Mouse (Mus musculus) erythroblast, embryonic 14.5 days (primary cell): Measurements from ENCODE around the gene Kirrel. TPM values are rescaled to one million over a fixed set of nuclear protein-coding genes. Genes with fewer than 3 reads are reported as not detected.

Experiments used
- H3K27me3 ChIP-seq: 2 replicates; pipeline ENCODE4 v1.6.1; 2012; ENCODE audit warnings: inconsistent platforms; ENCODE audit not compliant: control insufficient read depth
- H3K36me3 ChIP-seq: 2 replicates; pipeline ENCODE4 v1.6.1; 2012; ENCODE audit warnings: mild to moderate bottlenecking, inconsistent platforms; ENCODE audit not compliant: control insufficient read depth
- H3K4me1 ChIP-seq: 2 replicates; pipeline ENCODE4 v1.6.1; 2012; ENCODE audit warnings: inconsistent platforms; ENCODE audit not compliant: control insufficient read depth
- H3K4me3 ChIP-seq: replicated peaks from 2 replicates; pipeline ENCODE3; 2012; ENCODE audit warnings: moderate library complexity, mild to moderate bottlenecking, inconsistent platforms
- H3K9me3 ChIP-seq: 2 replicates; pipeline ENCODE4 v1.6.1; 2012; ENCODE audit warnings: low read length, inconsistent platforms, mixed read lengths; ENCODE audit not compliant: control insufficient read depth
- GATA1 ChIP-seq: IDR thresholded peaks from 2 replicates; pipeline ENCODE4 v1.6.1; 2012; ENCODE audit warnings: low read length, inconsistent platforms, mixed read lengths
- TAL1 ChIP-seq: IDR thresholded peaks from 3 replicates; pipeline ENCODE4 v1.6.1; 2012; ENCODE audit warnings: low read length, inconsistent platforms, mixed read lengths
- polyA plus RNA-seq: library from polyadenylated mRNA; stranded (reverse); fragments of >175 nt; gene quantifications from 2 replicates; pipeline ENCODE4 v1.2.3, GENCODE M21; 2012

The Kirrel gene
- polyA plus RNA-seq, 1 experiment = not detected

DNA sequence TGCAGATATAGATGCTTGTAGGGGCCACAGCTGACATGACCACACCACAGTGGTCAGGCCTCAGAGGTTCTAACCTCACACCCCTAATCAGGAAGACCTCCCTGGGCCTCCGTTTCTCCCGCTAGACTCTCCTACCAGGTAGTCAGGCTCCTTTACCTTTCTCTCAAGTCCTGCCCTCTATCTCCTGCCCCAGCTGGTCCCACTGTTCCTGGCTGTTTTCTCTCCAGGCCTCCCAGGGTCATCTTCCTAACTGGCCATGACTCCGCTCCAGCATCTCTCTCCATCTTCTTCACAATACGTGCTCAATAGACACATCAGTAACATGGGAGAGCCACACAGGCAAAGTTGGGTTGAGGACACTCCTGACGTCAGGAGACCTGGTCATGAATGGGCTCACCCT, 12.9 kb downstream of the Kirrel start:
- no peaks in the 10 kb centered on the region for H3K9me3 ChIP-seq
- no peaks in the 10 kb centered on the region for H3K4me1 ChIP-seq
- TF ChIP-seq GATA1 = no peak
- no peak for TF ChIP-seq TAL1
- H3K36me3 ChIP-seq = no peaks in the 10 kb centered on the region
- H3K4me3 ChIP-seq = no peak overlapping the region
- H3K27me3 ChIP-seq = no peaks in the 10 kb centered on the region

- Histone ChIP-seq H3K4me1 (no peaks in the 10 kb centered on the region), H3K4me3 (no peak overlapping the region), H3K9me3 (no peaks in the 10 kb centered on the region), H3K36me3 (no peaks in the 10 kb centered on the region), H3K27me3 (no peaks in the 10 kb centered on the region)
- TF ChIP-seq GATA1 (no peak), TAL1 (no peak)
These were observed 13.6 kb downstream of the Kirrel start for GRCm38 (mm10) chr3:87160819-87161509.

GRCm38 (mm10) chr3:87159190-87159589, 15.4 kb downstream of the Kirrel start:
- Histone ChIP-seq H3K4me3 (no peak overlapping the region), H3K36me3 (no peaks in the 10 kb centered on the region), H3K4me1 (no peaks in the 10 kb centered on the region), H3K9me3 (no peaks in the 10 kb centered on the region), H3K27me3 (no peaks in the 10 kb centered on the region)
- TF ChIP-seq GATA1 = no peak
- TF ChIP-seq TAL1 = no peak

GRCm38 (mm10) chr3:87157767-87158291, 16.7 kb downstream of the Kirrel start:
- TF ChIP-seq TAL1 = no peak
- no peak for TF ChIP-seq GATA1
- Histone ChIP-seq H3K9me3 (no peaks in the 10 kb centered on the region), H3K36me3 (no peaks in the 10 kb centered on the region), H3K27me3 (no peaks in the 10 kb centered on the region), H3K4me3 (no peak overlapping the region), H3K4me1 (no peaks in the 10 kb centered on the region)

DNA sequence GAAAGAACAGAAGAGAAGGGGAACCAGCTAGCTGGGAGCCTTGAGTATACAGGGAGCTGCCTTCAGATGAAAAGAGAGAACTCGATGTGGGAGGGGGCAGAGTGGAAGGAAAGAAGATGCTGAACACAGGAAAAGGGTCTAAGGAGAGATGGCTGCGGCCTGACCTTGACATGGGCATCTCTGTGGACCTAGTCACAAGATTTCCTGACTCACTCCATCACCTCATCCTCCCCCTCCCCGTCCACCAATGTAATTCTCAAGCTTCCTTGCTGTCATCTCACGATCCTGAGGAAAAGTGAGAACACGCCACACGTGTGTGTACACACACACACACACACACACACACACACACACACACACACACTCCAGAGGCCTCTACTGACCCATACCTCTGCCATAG, 17.2 kb downstream of the Kirrel start:
- no peaks in the 10 kb centered on the region for H3K36me3 ChIP-seq
- no peaks in the 10 kb centered on the region for H3K9me3 ChIP-seq
- no peak for TF ChIP-seq GATA1
- TF ChIP-seq TAL1 = no peak
- H3K4me1 ChIP-seq = no peaks in the 10 kb centered on the region
- H3K27me3 ChIP-seq = no peaks in the 10 kb centered on the region
- H3K4me3 ChIP-seq = no peak overlapping the region

GRCm38 (mm10) chr3:87154398-87155287, 19.9 kb downstream of the Kirrel start:
- H3K4me1 ChIP-seq = no peaks in the 10 kb centered on the region
- TF ChIP-seq GATA1 (no peak), TAL1 (no peak)
- H3K9me3 ChIP-seq = no peaks in the 10 kb centered on the region

DNA sequence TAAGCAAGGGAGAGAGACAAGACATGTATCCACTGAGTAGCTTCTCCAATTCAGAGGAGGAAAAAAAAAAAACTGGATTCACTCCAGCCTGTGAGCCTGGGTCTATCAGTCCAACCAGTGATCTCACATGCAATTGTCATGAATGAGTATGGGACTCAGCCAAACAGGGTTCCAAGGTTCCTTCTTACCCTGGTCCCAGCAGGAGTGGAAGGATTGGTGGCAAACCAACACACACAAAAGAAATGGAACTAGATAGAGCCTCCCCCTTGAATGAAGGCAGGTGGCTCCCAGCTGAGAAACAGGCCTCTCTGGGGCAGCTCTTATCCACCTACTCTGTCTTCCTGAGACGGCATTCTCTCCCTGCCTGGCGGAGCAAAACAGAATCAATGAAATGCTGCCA, 21.5 kb downstream of the Kirrel start:
- Histone ChIP-seq H3K27me3 (no peaks in the 10 kb centered on the region), H3K36me3 (no peaks in the 10 kb centered on the region), H3K4me3 (no peak overlapping the region), H3K4me1 (no peaks in the 10 kb centered on the region), H3K9me3 (no peaks in the 10 kb centered on the region)
- TF ChIP-seq TAL1 (no peak), GATA1 (no peak)

More at GRCm38 (mm10) chr3:87154398-87155287, 19.9 kb downstream of the Kirrel start:
- Histone ChIP-seq H3K36me3 (no peaks in the 10 kb centered on the region), H3K27me3 (no peaks in the 10 kb centered on the region), H3K4me3 (no peak overlapping the region)

GRCm38 (mm10) chr3:87152111-87152738, 22.3 kb downstream of the Kirrel start:
- H3K36me3 ChIP-seq = no peaks in the 10 kb centered on the region
- H3K4me3 ChIP-seq = no peak overlapping the region
- no peaks in the 10 kb centered on the region for H3K27me3 ChIP-seq
- H3K9me3 ChIP-seq = no peaks in the 10 kb centered on the region
- no peak for TF ChIP-seq TAL1
- TF ChIP-seq GATA1 = no peak
- no peaks in the 10 kb centered on the region for H3K4me1 ChIP-seq
